Mouse (Mus musculus): Measurements from ENCODE around the gene Adrm1. TPM values are rescaled to one million over a fixed set of nuclear protein-coding genes. Genes with fewer than 3 reads are reported as not detected.
"Not testable (repeated sequence)": the region's sequence is repeated elsewhere in the genome, so short reads cannot be mapped to it uniquely, and the experiment has no call there.

The Adrm1 gene
- 100 to 1,000 TPM; 104 to 109 TPM for total RNA-seq (2021)
- long read RNA-seq, experiment 1, full-length matches to known transcripts, result 153 of 199 reads
- long read RNA-seq, experiment 1, partial matches to known transcripts, result 26 of 199 reads
- long read RNA-seq, experiment 1, other reads (novel, unspliced or antisense), result 20 of 199 reads
- long read RNA-seq, experiment 2, full-length matches to known transcripts, result 109 of 123 reads
- long read RNA-seq, experiment 2, partial matches to known transcripts, result 3 of 123 reads
- long read RNA-seq, experiment 2, other reads (novel, unspliced or antisense), result 11 of 123 reads

- DNase-seq (ENCODE audit: low spot score in 2 of 2), result peak; percentile 98 to 99
- intact Hi-C loops (cut with DNase I), result no loop called here
These were observed at the start of gene Adrm1 for GRCm38 (mm10) chr2:180170806-180171521. Gene Adrm1, plus strand, starts transcription at chr2:180171485.

DNA sequence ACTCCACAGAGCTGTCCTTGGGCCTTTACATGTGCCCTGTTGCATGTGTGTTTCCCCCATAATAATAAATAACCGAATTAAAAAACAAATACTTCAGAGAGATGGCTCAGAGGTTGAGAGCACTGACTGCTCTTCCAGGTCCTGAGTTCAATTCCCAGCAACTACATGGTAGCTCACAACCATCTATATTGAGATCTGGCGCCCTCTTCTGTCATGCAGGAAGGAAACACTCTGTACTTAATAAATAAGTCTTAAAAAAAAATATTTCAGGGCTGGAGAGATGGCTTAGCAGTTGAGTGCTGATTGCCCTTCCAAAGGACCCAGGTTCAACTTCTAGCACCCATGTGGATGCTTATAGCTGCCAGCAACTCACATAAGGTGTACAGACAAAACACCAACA, 47.1 kb upstream of the Adrm1 start:
- intact Hi-C loops (cut with DNase I), result no loop called here
- DNase-seq (ENCODE audit: low spot score in 2 of 2), result no peak

DNA sequence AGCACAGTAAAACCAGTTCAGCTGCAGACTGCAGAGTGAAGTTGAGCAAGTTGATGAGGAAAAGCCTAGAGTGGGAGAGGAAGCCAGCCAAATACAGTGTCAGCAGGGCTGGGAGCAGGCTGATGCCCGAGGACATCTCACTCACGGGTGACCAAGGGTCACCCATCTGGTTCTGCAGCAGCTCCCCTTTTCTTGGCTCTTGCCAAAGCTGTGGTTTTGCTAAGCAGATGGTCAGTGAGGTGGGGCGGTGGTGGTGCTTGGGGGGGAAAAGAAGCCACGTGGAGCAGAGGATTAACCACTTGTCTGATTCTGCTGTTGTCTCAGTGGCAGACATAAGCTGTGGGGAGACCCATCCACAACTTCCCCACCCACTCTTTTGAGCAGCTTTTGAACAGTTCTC, 45.1 kb upstream of the Adrm1 start:
- intact Hi-C loops (cut with DNase I), result no loop called here

DNA sequence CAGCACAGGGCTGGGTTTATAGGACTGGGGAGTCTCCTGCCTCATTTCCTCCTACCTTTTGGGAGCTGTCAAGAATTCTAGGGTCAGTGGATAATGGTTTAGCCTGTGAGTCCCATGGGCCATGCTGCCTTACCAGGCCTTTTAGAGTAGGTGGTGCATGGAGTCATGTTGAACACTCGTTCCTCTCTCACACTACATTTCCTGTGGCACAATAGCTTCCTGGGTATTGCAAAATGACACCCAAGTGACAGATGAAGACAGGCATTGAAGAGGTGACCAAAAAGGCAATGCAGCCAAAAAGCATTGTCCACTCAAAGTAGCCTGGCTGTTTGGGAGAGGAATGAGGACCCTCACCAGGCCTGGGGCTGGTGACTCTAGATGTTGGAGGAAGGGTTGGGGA, 43.6 kb upstream of the Adrm1 start:
- DNase-seq (ENCODE audit: low spot score in 2 of 2), result no peak
- intact Hi-C loops (cut with DNase I), result no loop called here

More for the DNA sequence above, 45.1 kb upstream of the Adrm1 start:
- no peak for DNase-seq (ENCODE audit: low spot score in 2 of 2)

GRCm38 (mm10) chr2:180133231-180133630, 38.1 kb upstream of the Adrm1 start:
- intact Hi-C loops (cut with DNase I), result no loop called here
- DNase-seq (ENCODE audit: low spot score in 2 of 2), result no peak

DNA sequence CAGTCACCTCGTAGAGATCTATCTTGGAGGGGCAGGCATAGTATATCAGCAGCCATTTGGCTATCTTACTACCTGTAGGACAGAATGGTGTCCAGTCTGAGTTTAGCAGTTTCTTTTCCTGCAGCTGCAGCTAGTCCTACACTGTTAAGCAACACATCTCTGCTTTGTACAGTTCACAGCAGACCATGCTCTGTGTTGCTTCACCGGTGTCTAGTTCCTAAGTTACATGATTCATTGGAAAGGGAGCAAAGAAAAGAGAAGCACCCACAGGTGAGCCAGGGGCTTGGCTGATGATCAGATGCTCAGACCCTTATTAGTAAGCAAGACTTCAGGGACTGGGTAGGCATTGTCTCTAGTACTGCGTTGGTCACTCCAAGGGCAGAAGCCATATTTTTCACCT, 37.4 kb upstream of the Adrm1 start:
- no peak for DNase-seq (ENCODE audit: low spot score in 2 of 2)
- intact Hi-C loops (cut with DNase I), result no loop called here

GRCm38 (mm10) chr2:180135414-180135813, 35.9 kb upstream of the Adrm1 start:
- intact Hi-C loops (cut with DNase I), result no loop called here
- no peak for DNase-seq (ENCODE audit: low spot score in 2 of 2)

DNA sequence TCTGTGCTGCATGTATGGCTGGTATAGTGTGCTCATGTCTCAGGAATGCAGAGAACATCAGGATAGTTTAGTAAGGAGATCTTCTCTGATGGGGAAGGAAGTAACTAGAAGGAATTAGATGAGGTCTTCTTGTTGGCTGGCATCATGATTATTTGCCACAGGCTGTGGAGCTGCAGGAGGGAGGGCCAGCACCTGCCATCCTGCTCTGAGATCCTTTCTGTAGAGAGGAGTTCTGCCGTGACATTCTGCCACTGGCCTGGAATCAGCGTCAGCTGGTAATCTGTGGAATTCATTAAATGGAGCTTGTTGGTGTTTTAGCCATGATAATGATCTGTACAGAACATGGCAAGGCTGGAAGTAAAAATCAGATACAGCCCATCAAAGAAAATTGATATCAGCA, 25.2 kb upstream of the Adrm1 start:
- no peak for DNase-seq (ENCODE audit: low spot score in 2 of 2)
- intact Hi-C loops (cut with DNase I), result no loop called here

DNA sequence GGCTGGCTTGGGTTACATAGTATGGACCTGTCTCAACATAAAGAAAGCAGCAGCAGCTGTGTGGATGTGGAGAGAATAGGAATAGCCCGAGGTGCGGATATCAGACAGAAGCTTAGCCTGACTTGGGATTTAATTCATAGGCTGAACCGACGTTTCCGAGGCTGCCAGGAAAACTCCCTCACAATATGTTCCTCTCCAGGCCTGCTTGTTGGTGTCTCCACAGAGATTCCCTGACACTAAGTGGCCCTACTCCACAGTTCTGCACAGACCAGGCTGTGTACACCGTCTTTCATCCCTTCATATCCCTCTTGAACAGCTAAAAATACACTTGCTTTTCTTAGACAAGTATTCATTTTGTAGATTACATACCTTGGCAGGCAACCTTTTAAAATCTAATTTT, 23.9 kb upstream of the Adrm1 start:
- intact Hi-C loops (cut with DNase I), result no loop called here
- peak; percentile 28 to 49 for DNase-seq (ENCODE audit: low spot score in 2 of 2)

- intact Hi-C loops (cut with DNase I), result no loop called here
These were observed 22.7 kb upstream of the Adrm1 start for GRCm38 (mm10) chr2:180148551-180148950.

GRCm38 (mm10) chr2:180154796-180155195, 16.5 kb upstream of the Adrm1 start:
- DNase-seq (ENCODE audit: low spot score in 2 of 2), result peak in 1 of 2 experiments; percentile 52
- intact Hi-C loops (cut with DNase I), result no loop called here

More at GRCm38 (mm10) chr2:180148551-180148950, 22.7 kb upstream of the Adrm1 start:
- no peak for DNase-seq (ENCODE audit: low spot score in 2 of 2)

DNA sequence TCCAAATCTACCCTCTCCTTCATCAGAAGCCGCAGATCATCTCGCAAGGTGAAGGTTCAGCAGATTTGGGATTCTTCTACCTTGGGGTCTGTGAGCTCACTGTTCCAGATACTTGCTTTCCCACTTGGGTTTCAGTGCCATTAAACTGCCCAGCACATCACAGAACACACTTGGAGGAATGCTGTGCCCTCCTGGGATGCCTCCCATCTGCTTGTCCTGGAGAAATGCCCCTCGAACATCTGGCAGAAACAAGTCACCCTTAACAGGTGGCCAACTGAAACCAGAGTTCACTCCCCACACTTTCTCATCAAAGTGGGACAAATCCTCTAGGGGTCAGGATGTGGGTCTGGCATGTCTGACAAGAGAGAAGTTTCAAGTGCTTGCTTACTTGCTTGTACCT, 12.7 kb upstream of the Adrm1 start:
- intact Hi-C loops (cut with DNase I), result no loop called here
- no peak for DNase-seq (ENCODE audit: low spot score in 2 of 2)

DNA sequence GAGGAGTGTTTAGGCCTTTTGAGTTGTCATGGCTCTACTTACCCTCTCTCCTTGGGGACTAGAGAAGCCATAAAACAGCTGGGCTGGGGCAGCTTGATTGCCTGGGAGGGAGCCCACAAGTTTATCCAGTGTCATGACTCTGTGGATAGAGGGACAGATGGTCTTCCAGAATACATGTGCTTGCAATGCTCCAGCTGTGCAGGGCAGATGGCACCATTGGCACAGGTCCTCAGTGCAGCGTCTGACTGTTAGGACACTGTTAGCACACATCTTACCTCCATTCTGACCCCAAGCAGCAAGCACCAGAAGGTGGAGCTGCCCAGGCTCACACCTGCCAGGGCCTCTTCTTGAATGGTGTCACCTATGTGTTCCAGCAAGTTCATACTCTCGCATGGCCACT, 5.4 kb upstream of the Adrm1 start:
- no peak for DNase-seq (ENCODE audit: low spot score in 2 of 2)
- intact Hi-C loops (cut with DNase I), result no loop called here

- intact Hi-C loops (cut with DNase I), result no loop called here
- no peak for DNase-seq (ENCODE audit: low spot score in 2 of 2)
These were observed 4.4 kb upstream of the Adrm1 start for GRCm38 (mm10) chr2:180166869-180167268.

GRCm38 (mm10) chr2:180170151-180170805, 1.0 kb upstream of the Adrm1 start:
- peak in 1 of 2 experiments; percentile 54 for DNase-seq (ENCODE audit: low spot score in 2 of 2)
- intact Hi-C loops (cut with DNase I), result no loop called here

DNA sequence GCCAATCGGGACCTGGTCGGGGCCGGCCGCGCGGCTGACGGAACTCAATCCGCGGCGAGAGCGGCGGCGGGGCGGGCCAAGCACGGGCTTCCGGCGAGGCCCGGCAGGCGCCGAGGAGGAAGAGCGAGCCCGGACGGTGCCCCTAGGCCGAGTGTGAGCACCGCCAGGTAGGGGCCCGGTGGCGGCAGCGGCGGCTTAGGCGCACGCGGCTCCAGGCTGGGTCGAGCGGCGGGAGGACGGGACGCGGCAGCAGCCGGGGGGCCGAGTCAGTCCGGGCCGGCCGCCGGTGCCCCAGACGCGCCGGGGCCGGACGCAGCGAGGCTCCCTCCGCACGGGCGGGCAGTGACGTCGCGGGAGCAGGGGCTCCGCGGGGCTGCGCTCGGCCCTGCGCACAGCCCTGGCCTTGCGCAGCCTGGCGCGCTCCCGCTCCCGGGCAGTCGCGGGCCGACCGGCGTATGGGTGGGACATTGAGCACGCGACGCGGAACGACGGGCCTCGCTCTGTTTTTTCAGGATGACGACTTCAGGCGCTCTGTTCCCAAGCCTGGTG, 311 bp downstream of the Adrm1 start:
- intact Hi-C loops (cut with DNase I), result loop anchor here (1.0 kb wide), 1 partner anchor 80 kb away; no protein-coding TSS in a partner anchor
- peak in 1 of 2 experiments; percentile 52 for DNase-seq (ENCODE audit: low spot score in 2 of 2)

GRCm38 (mm10) chr2:180172152-180172551, 867 bp downstream of the Adrm1 start:
- intact Hi-C loops (cut with DNase I), result loop anchor here (1.0 kb wide), 1 partner anchor 79 kb away; no protein-coding TSS in a partner anchor
- no peak for DNase-seq (ENCODE audit: low spot score in 2 of 2)

GRCm38 (mm10) chr2:180173163-180173562, 1.9 kb downstream of the Adrm1 start:
- intact Hi-C loops (cut with DNase I), result no loop called here
- DNase-seq (ENCODE audit: low spot score in 2 of 2), result no peak

GRCm38 (mm10) chr2:180173711-180174110, 2.4 kb downstream of the Adrm1 start:
- intact Hi-C loops (cut with DNase I), result not testable (repeated sequence)

DNA sequence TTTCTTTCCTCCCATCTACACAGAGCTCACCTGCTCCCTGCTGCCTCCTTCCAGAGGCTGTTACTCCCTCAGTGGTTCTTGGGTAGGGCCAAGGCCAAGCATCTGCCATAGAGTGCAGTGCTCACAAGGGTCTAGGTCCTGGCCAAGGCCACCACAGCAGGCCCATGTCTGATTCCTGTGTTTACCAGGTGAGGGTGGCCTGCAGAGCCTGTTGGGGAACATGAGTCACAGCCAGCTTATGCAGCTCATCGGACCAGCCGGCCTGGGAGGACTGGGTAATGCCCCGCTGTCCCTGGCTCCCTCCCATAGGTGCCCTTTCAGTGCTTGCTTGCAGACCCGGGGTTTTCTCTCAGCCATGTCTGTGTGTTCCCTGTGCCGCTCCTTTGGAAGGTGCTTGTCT, 2.8 kb downstream of the Adrm1 start:
- intact Hi-C loops (cut with DNase I), result no loop called here
- DNase-seq (ENCODE audit: low spot score in 2 of 2), result no peak

More at GRCm38 (mm10) chr2:180173711-180174110, 2.4 kb downstream of the Adrm1 start:
- DNase-seq (ENCODE audit: low spot score in 2 of 2), result not testable (repeated sequence)
